Mouse (Mus musculus) heart, postnatal 10 days (tissue): ENCODE measurements around the gene Frmd5. TPM values are rescaled to one million over a fixed set of nuclear protein-coding genes. Genes with fewer than 3 reads are reported as not detected.
A peak's percentile ranks its signal among the peaks of the same experiment; 100 is the strongest.

Experiments
- DNase-seq, 2 experiments: peaks; one replicate each; pipeline ENCODE4 v3.0.0; 2021
- intact Hi-C: fragments of 180-260 bp; cut with DNase I; formaldehyde crosslinking; loops from one replicate; pipeline ENCODE4 v1.15.1; 2025
- total RNA-seq, 2 experiments: library from RNA; stranded (reverse); gene quantifications; 2 replicates each; pipeline ENCODE4 v1.2.3; 2021

Frmd5 gene
- total RNA-seq, 2 experiments from 2014 or later, result 150 to 190 TPM

GRCm38 (mm10) chr2:121776219-121776618, 30.7 kb downstream of the Frmd5 start:
- intact Hi-C loops, result no loop called here
- DNase-seq, result no peak

DNA sequence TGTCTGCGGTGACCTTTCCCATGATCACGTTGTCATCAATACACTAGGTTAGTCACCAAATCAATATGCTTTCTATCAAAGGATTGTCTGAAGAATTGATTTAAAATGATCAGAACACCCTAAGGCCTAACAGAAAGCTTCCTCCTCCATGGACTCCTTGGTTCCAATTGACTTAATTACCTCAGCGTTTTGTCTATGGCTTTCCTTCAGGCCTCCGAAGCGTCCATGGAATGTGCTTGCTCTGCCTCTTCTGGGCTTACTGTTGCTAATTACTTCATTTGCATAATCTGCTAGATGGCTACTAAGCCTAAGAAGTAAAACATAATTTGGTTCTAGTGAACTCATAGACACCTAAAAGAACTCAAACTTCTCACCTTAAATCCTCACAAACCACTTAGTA, 42.0 kb downstream of the Frmd5 start:
- intact Hi-C loops, result no loop called here
- no peak for DNase-seq

GRCm38 (mm10) chr2:121761861-121762260, 45.0 kb downstream of the Frmd5 start:
- DNase-seq, result no peak
- intact Hi-C loops, result no loop called here

DNA sequence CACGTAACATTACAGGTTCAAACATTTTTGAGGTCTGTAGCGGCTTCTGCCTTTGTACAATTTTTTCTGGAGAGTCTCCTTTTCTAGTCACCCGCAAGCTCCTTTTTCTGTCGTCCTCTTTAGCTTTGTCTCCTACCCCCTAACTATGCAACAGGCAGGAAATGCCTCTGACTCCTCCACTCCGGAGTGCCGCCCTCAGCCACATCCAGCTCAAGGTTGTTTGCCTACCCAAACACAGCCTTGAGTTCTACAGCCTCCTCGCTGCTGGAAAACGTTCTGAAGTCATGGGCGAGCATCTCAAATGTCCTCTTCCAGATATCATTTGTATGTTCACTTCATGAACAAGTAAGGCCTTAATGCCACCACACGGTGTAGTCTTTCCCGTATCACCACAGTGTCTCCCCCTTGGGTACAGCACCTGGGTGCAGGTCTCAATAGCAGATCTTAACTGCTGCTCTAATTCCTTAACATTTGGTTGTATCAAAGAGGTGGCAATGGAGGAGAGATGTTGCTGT, 45.5 kb downstream of the Frmd5 start:
- intact Hi-C loops, result no loop called here
- no peak for DNase-seq

DNA sequence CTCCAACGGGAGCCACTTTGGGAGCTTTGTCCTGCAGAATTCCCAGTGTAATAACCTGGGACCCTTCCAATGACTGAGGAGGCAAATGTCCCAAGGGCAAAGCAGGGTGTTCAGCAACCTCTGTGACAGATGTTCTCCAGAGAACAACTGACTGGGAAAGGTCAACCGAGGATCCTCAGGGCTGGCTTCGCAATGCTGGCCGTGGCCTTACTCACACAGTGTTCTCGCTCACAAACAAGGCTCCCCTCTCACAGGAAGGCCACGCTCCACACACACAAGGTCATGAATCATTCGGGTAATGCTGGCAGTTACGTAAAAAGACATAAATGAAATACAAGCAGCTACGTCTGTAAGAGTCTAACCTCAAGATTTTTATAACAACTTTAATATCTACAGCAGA, 46.2 kb downstream of the Frmd5 start:
- intact Hi-C loops, result no loop called here
- DNase-seq, result peak in 1 of 2 experiments; percentile 4

- DNase-seq, result no peak
- intact Hi-C loops, result no loop called here
These were observed 48.6 kb downstream of the Frmd5 start for GRCm38 (mm10) chr2:121758258-121758657.

- intact Hi-C loops, result no loop called here
These were observed 50.6 kb downstream of the Frmd5 start for GRCm38 (mm10) chr2:121756336-121756735.

GRCm38 (mm10) chr2:121755056-121755455, 51.8 kb downstream of the Frmd5 start:
- no peak for DNase-seq
- intact Hi-C loops, result no loop called here

More at GRCm38 (mm10) chr2:121756336-121756735, 50.6 kb downstream of the Frmd5 start:
- no peak for DNase-seq

DNA sequence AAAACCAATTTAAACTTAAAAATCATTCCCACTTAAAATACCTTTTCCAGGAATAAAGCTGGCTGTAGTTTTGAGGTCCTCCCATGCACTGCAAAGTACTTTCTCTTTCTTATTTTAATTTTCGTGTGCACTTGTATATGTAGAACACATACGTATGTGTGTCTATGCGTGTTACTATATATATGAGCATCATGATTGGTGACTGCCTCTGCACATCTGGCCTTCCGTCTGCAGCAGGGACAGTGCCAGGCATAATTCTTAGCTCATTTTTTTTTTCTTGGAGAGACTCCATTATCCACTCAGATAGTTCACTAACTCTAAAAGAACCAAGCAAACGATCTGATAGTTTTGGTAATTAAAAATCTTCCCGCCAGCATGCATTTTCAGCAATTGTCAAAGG, 56.8 kb downstream of the Frmd5 start:
- DNase-seq, result no peak

DNA sequence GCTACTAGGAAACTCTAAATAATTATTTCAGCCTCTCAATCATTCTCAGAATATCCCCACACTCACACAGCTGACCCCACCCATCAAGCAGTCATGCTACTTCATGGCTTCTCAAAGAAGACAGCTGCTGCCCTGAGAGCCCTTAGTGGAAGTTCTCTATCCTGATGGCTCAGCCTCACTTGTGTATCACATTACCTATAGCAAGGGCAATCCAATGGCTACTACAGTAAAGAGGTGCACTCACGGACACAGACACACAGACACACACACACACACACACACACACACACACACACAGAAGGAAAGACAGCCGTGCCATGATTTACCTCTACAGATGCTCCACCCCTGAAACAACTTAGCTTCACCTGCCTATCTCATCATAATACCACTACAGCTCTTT, 65.7 kb downstream of the Frmd5 start:
- intact Hi-C loops, result no loop called here

More for the DNA sequence above, 56.8 kb downstream of the Frmd5 start:
- intact Hi-C loops, result no loop called here

DNA sequence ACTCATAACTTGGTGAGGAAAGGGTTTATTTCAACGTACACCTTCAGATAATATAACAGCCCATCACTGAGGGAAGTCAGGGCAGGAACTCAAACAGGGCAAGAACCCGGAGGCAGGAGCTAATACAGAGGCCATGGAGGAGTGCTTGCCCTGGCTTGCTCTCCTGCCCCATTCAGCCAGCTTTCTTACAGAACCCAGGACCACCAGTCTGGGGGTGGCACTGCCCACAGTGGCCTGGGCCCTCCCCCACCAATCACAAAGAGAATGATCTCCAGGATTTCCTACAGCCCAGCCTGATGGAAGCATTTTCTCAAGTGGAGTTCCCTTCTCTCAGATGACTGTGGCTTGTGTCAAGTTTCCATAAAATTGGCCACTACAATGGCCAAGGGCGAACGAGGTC, 67.5 kb downstream of the Frmd5 start:
- no peak for DNase-seq
- intact Hi-C loops, result no loop called here

More for the DNA sequence above, 65.7 kb downstream of the Frmd5 start:
- DNase-seq, result no peak

DNA sequence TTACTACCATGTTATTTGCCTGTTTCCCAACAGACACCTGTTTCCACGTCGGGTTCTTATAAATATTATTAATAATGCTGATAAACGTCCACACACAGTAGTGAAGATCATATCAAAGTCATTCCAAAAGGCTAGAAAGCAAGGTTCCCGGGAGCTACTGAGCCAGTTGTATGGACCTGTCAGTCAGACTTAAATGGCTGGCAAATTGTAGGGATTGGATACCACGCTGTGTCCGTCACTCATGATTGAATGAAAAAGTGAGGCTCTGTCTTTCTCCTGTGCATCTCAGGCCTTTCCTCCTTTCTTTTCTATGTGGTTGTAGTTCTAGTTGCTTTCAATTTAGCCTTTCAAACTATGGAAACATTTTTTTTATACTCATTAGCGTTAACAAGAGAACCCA, 73.5 kb downstream of the Frmd5 start:
- no peak for DNase-seq
- intact Hi-C loops, result no loop called here

DNA sequence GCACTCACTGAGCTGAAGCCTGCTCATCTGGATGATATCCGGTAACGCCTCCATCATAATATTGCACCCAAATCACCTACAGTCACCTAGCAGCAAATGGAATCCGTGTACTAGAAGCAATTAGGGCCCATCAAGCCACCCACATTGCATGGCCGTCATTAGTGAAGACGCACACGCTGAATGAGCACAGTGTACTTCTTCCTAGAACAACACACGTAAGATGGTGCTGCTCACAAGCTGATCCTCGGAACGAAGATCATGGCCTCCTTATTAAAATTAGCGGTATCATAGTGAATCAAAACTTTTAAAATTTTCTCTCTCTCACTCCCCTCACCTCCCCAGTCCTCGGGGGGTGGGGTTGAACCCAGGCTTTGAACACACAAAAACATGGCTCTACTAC, 76.4 kb downstream of the Frmd5 start:
- DNase-seq, result no peak
- intact Hi-C loops, result no loop called here

DNA sequence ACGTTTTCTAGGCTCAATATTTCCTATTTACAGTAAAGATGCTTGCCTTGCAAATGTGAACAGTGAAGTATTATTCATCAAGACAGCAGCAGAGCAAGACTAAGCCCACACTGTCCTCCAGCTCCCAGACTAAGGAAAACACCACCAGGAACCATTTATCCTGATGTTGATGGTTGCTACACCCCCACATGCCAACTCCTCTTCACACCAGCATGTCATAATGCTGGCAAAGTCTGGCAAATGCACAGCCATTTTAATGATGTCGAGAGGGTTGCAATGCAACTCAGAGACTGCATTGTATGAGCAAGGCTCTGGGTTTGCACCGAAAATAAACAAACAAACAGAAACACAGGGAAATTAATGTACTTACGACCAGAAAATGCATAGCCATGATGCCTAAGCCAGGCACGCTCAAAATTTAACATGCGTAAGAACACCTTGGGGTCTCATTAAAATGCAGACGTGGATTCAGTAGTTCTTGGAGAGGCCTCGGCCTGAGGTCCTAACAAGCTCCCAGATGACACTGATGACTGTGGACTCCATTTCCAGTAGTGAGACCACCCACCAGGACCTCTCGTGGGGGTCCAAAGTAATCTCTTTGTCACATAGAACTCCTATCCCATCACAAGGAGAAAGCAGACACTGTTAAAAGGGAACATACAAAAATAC, 77.8 kb downstream of the Frmd5 start:
- no peak for DNase-seq
- intact Hi-C loops, result no loop called here

- DNase-seq, result no peak
- intact Hi-C loops, result no loop called here
These were observed 82.0 kb downstream of the Frmd5 start for GRCm38 (mm10) chr2:121724866-121725265.

DNA sequence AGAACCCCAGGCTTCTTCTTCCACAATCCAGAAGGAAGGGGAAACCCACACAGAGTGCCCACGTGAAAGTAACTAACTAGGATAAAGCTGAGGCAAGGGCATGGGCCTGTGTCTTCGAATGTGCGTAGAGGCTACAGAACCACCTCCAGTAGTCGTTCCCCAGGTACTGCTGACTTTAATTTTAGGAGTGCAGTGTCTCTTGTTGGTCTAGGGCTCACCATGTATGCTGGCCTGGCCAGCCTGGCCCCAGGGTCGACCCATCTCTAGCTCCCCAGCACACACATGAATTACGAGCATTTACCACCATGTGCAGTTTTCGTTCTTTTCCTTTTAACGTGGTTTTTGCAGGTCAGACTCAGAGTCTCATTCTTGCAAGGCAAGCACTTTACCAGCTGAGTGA, 83.1 kb downstream of the Frmd5 start:
- no peak for DNase-seq
- intact Hi-C loops, result no loop called here

- DNase-seq, result no peak
- intact Hi-C loops, result no loop called here
These were observed 87.9 kb downstream of the Frmd5 start for GRCm38 (mm10) chr2:121719000-121719399.

DNA sequence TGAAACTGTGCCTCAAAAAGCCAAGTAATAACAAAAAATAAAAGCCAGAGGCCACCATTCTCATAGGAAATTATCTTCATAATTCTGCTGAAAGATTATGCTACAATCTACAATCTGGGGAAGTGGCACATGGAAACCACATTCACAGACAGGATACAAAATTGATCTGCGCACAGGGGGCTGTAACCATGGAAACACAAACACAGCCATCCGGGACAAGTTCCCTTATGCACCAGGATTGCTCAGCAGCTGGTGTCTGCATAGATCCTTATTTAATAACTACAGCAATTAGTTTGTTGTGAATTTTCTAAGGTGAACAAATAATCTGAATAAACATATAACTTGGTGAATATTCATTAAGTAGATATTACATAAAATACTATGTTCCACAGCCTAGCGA, 89.8 kb downstream of the Frmd5 start:
- intact Hi-C loops, result no loop called here
- no peak for DNase-seq

GRCm38 (mm10) chr2:121713567-121713966, 93.3 kb downstream of the Frmd5 start:
- DNase-seq, result no peak
- intact Hi-C loops, result no loop called here

DNA sequence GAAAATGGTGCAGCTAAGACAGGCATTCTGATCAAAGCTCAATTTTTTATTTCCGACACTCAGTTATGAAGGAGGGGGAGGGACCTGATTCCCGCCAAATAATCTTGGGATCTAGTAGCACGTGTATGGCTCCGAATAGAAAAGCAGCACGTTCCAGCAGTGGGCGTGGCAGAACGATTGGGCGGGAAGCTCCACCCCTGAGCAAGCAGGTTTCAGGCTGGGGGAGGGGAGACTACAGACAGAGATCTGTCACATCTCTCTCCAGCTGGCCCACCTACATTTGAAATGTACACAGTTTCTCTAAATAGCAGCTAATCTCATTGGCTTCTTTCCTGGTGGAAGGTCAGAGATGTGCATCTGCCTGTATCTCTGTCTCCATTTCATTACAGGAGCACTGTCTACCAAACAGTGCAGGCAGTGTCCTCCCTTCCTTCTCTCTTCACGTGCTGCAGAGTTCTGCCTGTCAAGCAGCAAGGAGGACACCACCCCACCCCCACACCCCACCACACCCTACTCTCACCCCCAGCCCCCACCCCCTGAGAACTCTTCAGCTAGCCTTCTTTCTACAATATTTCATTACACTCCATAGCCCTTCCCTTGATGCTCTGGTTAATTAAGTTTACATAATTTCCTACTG, 95.0 kb downstream of the Frmd5 start:
- intact Hi-C loops, result no loop called here
- no peak for DNase-seq

- intact Hi-C loops, result no loop called here
- DNase-seq, result no peak
These were observed 97.8 kb downstream of the Frmd5 start for GRCm38 (mm10) chr2:121709096-121709495.

DNA sequence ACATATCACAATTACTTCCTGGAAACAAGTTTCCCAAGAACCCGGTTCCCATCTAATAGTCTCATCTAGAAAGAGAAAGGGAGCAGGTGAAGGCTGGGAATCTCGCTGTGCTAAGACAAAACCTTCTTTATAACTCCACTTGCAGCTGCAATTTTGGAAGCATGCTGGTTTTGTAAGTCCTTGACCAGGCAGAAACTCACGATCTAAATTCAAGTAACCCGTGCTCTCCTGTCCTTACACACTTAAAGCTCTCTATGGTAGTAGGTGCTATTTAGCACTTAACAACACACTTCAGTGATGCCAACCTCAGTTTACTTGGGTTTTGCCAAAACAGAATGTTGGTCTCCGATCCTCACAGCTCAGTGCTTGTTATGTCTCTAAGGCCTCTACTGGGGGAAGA, 99.4 kb downstream of the Frmd5 start:
- intact Hi-C loops, result no loop called here
- no peak for DNase-seq
